Mouse (Mus musculus): ENCODE data around the gene Hcrtr1.

- no peak for TF ChIP-seq ZNF384 (IDR thresholded peaks at IDR 0.05; ENCODE audit: low read depth, low read length)
- TF ChIP-seq HCFC1 (IDR thresholded peaks at IDR 0.05; ENCODE audit: borderline replicate concordance, insufficient read depth, low read length), result no peak
- TF ChIP-seq MAFK (IDR thresholded peaks at IDR 0.05; ENCODE audit: insufficient read depth, low read depth, low read length), result no peak
- TF ChIP-seq ZC3H11A (IDR thresholded peaks at IDR 0.05; ENCODE audit: borderline replicate concordance, low read depth, low read length), result no peak
- no peak for TF ChIP-seq CHD2 (IDR thresholded peaks at IDR 0.05; ENCODE audit: low read depth, low read length)
Observed at GRCm38 (mm10) chr4:130131448-130132105, 7.6 kb downstream of the Hcrtr1 start.
